Mouse (Mus musculus) CH12.LX (cell line): ENCODE data around the gene Tspan15.

Experiments used
- BHLHE40 ChIP-seq: IDR thresholded peaks from 2 replicates; pipeline ENCODE4 v1.6.1; 2011; ENCODE audit warnings: mild to moderate bottlenecking, low read depth, low read length, improper control_type of control experiment
- EP300 ChIP-seq: IDR thresholded peaks from 2 replicates; pipeline ENCODE4 v1.6.1; 2011; ENCODE audit warnings: low read length, improper control_type of control experiment
- MEF2A ChIP-seq: IDR thresholded peaks from 2 replicates; pipeline ENCODE4 v1.6.1; 2014; ENCODE audit warnings: low read depth, mild to moderate bottlenecking, inconsistent platforms, low read length, improper control_type of control experiment, borderline replicate concordance
- MYC ChIP-seq: IDR thresholded peaks from 2 replicates; pipeline ENCODE4 v1.6.1; 2011; ENCODE audit warnings: low read depth, mild to moderate bottlenecking, improper control_type of control experiment, low read length
- NRF1 ChIP-seq: IDR thresholded peaks from 2 replicates; pipeline ENCODE4 v1.6.1; 2014; ENCODE audit warnings: low read depth, mild to moderate bottlenecking, inconsistent platforms, low read length, improper control_type of control experiment, moderate library complexity
- POLR2A ChIP-seq: IDR thresholded peaks from 2 replicates; pipeline ENCODE4 v1.6.1; 2011; ENCODE audit warnings: low read depth, mild to moderate bottlenecking, improper control_type of control experiment, low read length
- UBTF ChIP-seq: IDR thresholded peaks from 2 replicates; pipeline ENCODE4 v1.6.1; 2012; ENCODE audit warnings: low read depth, mild to moderate bottlenecking, inconsistent platforms, low read length, improper control_type of control experiment, moderate library complexity

- TF ChIP-seq NRF1 (no peak), EP300 (no peak), BHLHE40 (no peak), MEF2A (no peak), UBTF (no peak), MYC (no peak), POLR2A (no peak)
Measured at GRCm38 (mm10) chr10:62173941-62174448, 57.1 kb downstream of the Tspan15 start.
